Mouse (Mus musculus) CH12.LX (cell line): Measurements from ENCODE around the gene Mrps18b. TPM values are rescaled to one million over a fixed set of nuclear protein-coding genes. Genes with fewer than 3 reads are reported as not detected.
"Not testable (repeated sequence)": the region's sequence is repeated elsewhere in the genome, so short reads cannot be mapped to it uniquely, and the experiment has no call there.

Source experiments
- DNase-seq: peaks from one replicate; pipeline ENCODE4 v3.0.0-alpha.2; 2013; ENCODE audit errors: extremely low read depth
- H3K27ac ChIP-seq: 2 replicates; pipeline ENCODE4 v1.5.1; 2012; ENCODE audit warnings: low read depth, mild to moderate bottlenecking, control low read depth, moderate library complexity; ENCODE audit not compliant: insufficient read depth
- H3K27me3 ChIP-seq: replicated peaks from 2 replicates; pipeline ENCODE3; 2012; ENCODE audit warnings: inconsistent platforms
- H3K36me3 ChIP-seq, 2 experiments: replicated peaks in 1 of 2; 2 replicates each; pipeline versions ENCODE3 to v1.6.1; 2012; ENCODE audit warnings: inconsistent platforms in 1 of 2, low read length in 1 of 2, mild to moderate bottlenecking in 1 of 2, mixed read lengths in 1 of 2, moderate library complexity in 1 of 2; ENCODE audit not compliant: control insufficient read depth in 1 of 2, insufficient read depth in 1 of 2
- H3K4me1 ChIP-seq, 2 experiments: 2 replicates each; pipeline ENCODE4 v1.6.1; 2012; ENCODE audit warnings: inconsistent platforms in 1 of 2, moderate library complexity in 1 of 2; ENCODE audit not compliant: insufficient read depth in 2 of 2, control insufficient read depth in 1 of 2
- H3K4me2 ChIP-seq: 2 replicates; pipeline ENCODE4 v1.6.1; 2012; ENCODE audit warnings: low read depth, mild to moderate bottlenecking, control low read depth; ENCODE audit not compliant: poor library complexity, insufficient read depth, severe bottlenecking
- H3K4me3 ChIP-seq, 3 experiments: fragments of 150-350 bp in 1 of 3; sonication (generic) in 1 of 3; replicated peaks in 1 of 3; 2 replicates each; pipeline versions ENCODE3 to v1.5.1; 2011 to 2012; ENCODE audit warnings: low read depth in 2 of 3, low read length in 2 of 3, mild to moderate bottlenecking in 2 of 3, moderate library complexity in 2 of 3, control low read depth in 1 of 3, improper control_type of control experiment in 1 of 3, inconsistent platforms in 1 of 3, mixed read lengths in 1 of 3; ENCODE audit not compliant: poor library complexity in 1 of 3
- H3K79me2 ChIP-seq: replicated peaks from 2 replicates; pipeline ENCODE4 v1.6.1; 2012; ENCODE audit warnings: mild to moderate bottlenecking, moderate library complexity; ENCODE audit not compliant: control insufficient read depth, poor library complexity, insufficient read depth, severe bottlenecking; ENCODE audit errors: extremely low read depth
- H3K9ac ChIP-seq: 2 replicates; pipeline ENCODE4 v1.6.1; 2012; ENCODE audit warnings: low read depth, mild to moderate bottlenecking, control low read depth, moderate library complexity; ENCODE audit not compliant: insufficient read depth
- H3K9me3 ChIP-seq: replicated peaks from 2 replicates; pipeline ENCODE3; 2012; ENCODE audit warnings: low read length, inconsistent platforms, mixed read lengths
- MAFK ChIP-seq: IDR thresholded peaks from 2 replicates; pipeline ENCODE4 v1.6.1; 2011; ENCODE audit warnings: low read length, improper control_type of control experiment; ENCODE audit not compliant: insufficient replicate concordance
- NELFE ChIP-seq: IDR thresholded peaks from 2 replicates; pipeline ENCODE4 v1.6.1; 2011; ENCODE audit warnings: low read depth, low read length, improper control_type of control experiment
- POLR2A ChIP-seq: IDR thresholded peaks from 2 replicates; pipeline ENCODE4 v1.6.1; 2011; ENCODE audit warnings: low read depth, mild to moderate bottlenecking, improper control_type of control experiment, low read length
- POLR2AphosphoS2 ChIP-seq: IDR thresholded peaks from 2 replicates; pipeline ENCODE4 v1.6.1; 2011; ENCODE audit warnings: low read depth, low read length, improper control_type of control experiment
- USF1 ChIP-seq: IDR thresholded peaks from 2 replicates; pipeline ENCODE4 v1.6.1; 2014; ENCODE audit warnings: low read depth, mild to moderate bottlenecking, inconsistent platforms, low read length, improper control_type of control experiment
- ZC3H11A ChIP-seq: IDR thresholded peaks from 2 replicates; pipeline ENCODE4 v1.6.1; 2012; ENCODE audit warnings: low read depth, mild to moderate bottlenecking, inconsistent platforms, low read length, improper control_type of control experiment
- dilution Hi-C: fragments of 300-500 bp; cut with MboI; formaldehyde crosslinking; loops from 2 replicates; pipeline ENCODE4 v1.14.3; 2020; ENCODE audit warnings: low sequenced_read_pairs; ENCODE audit not compliant: extremely low pct_unique_long_range_greater_than_20kb, extremely low pct_ligation_motif_present
- in situ Hi-C: fragments of 300-500 bp; cut with MboI; formaldehyde crosslinking; loops from 3 replicates; pipeline ENCODE4 v1.14.3; 2019; ENCODE audit warnings: low sequenced_read_pairs, low pct_ligation_motif_present, low pct_unique_long_range_greater_than_20kb, mixed read lengths
- polyA plus RNA-seq: library from polyadenylated mRNA; unstranded; fragments of >175 nt; gene quantifications from 2 replicates; pipeline ENCODE4 v1.2.1, GENCODE M21; 2012; ENCODE audit warnings: low read depth; ENCODE audit not compliant: insufficient read length
- total RNA-seq, 2 experiments: library from RNA; depleted of rRNA; stranded (reverse); fragments of 300-350 nt in 1 of 2; fragments of >200 nt in 1 of 2; gene quantifications; 2 replicates each; pipeline ENCODE4 v1.2.3; 2012 to 2014

The Mrps18b gene
- total and polyA plus RNA-seq, 3 experiments = 108 to 172 (median 148) TPM

DNA sequence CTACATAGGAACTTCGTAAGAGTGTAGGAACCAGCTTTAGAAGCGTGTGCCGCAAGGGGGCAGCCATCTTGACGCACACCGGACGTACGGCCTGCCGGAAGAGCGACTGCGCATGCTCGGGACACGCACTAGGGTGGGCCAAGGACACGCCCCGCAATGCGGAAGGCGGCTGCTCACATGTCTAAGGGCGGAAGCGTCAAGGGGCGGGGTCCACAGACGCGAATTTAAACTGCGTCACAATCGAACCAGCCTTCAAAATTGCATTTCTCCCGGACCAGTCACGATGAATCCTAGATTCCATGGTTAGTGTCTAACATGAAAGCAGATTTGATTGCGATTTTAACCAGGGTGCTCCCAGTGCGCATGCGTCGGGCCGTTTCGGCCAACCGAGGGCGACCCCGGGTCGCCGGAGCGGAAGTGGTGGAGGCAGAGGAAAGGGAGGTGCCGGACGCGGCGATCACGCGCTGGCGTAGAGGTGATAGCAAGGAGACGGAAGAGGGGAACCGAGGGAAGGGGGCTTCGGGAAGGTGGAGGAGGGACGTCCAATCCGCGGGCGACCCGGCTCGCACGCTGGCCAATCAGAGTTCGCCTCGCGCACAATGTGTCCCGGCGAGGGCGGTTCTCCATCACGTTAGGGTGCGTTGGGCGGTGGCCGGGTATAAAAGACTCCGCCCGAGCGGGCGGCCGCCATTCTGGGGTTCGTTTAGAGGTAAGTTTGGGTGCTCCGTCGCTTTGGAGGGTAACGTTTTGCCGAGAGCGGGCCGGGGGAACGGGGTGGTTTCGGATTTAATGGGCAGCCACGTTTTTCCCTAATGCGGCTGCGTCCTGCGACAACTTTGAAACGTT is at the start of gene Mrps18b, which contains the start of gene Ppp1r10 (continued):
- TF ChIP-seq ZC3H11A = no peak

DNA sequence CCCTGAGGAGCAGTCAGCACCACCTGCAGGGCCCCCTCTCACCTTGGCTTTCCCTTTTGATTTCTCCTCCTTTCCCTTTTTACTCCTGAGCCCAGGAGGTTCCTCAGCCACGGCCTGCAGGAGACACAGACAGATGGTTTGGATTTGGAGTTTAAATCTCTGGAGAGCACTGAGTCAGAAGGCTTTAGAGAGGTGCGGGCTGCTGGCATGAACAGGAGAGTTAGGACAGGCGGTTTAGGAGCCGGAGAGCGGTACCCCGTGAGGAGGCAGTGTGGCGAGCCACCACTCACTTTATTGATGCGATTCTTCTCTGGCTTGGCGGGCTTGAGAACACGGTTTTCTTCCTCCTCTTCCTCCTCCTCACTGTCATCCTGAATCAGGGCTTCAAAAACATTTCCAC is 47.1 kb upstream of the Mrps18b start:
- in situ Hi-C loops (no loop called here), dilution Hi-C loops (no loop called here)
- H3K27ac ChIP-seq = no peak overlapping the region
- no peaks in the 10 kb centered on the region for H3K9me3 ChIP-seq
- H3K4me2 ChIP-seq = no peak overlapping the region
- DNase-seq = no peak
- H3K27me3 ChIP-seq = no peaks in the 10 kb centered on the region
- H3K4me1 ChIP-seq = peaks cover 2 to 15% of the 10 kb centered on the region in 2 experiments; a peak in 3 of 4 replicates
- no peak overlapping the region for H3K4me3 ChIP-seq
- H3K36me3 ChIP-seq = peaks cover 64 to 93% of the 10 kb centered on the region in 2 experiments
- no peak for TF ChIP-seq NELFE
- no peak overlapping the region for H3K9ac ChIP-seq
- H3K79me2 ChIP-seq = peaks cover 28% of the 10 kb centered on the region

DNA sequence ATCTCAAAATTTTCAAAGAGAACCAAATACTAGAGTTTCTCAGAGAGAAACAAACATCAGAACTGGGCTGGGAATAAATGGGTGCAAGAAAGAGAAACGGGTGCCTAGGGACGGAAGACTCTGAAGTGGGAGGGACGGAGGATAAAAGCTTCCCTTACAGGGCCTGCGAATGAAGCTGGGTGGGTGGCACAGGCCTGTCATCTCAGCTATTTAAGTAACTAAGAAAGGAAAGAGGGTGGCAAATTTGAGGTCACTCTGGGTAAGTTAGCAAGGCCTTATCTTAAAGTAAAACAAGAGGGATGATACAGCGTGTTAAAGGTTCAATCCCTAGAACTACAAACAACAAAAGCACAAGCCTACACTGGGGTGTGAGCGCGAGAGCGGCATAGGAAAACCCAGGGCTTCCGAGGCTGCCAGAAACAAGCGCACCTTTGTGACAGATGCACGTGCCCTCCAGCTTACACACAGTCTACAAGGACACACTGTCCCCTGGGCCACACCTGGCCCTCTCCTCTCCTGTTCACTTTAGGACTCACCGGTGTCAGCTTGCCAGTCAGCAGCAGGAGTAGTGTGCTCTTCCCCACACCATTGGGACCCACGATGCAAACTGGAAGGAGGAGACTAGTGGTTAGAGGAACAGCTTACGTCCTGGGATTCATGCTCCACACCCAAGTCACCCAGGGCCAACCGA is 42.5 kb upstream of the Mrps18b start:
- no peak for DNase-seq
- H3K9me3 ChIP-seq = no peaks in the 10 kb centered on the region
- H3K27ac ChIP-seq = no peak overlapping the region
- in situ Hi-C loops = no loop called here
- no peak overlapping the region for H3K9ac ChIP-seq
- H3K27me3 ChIP-seq = no peaks in the 10 kb centered on the region
- dilution Hi-C loops = no loop called here
- peaks cover 76 to 89% of the 10 kb centered on the region in 2 experiments for H3K36me3 ChIP-seq
- TF ChIP-seq POLR2A (0 out of 2 replicates have a peak, but pooled peaks have one; percentile 9), MAFK (no peak)
- H3K4me3 ChIP-seq = no peak overlapping the region
- H3K79me2 ChIP-seq = no peaks in the 10 kb centered on the region
- no peaks in the 10 kb centered on the region for H3K4me1 ChIP-seq
- no peak overlapping the region for H3K4me2 ChIP-seq

DNA sequence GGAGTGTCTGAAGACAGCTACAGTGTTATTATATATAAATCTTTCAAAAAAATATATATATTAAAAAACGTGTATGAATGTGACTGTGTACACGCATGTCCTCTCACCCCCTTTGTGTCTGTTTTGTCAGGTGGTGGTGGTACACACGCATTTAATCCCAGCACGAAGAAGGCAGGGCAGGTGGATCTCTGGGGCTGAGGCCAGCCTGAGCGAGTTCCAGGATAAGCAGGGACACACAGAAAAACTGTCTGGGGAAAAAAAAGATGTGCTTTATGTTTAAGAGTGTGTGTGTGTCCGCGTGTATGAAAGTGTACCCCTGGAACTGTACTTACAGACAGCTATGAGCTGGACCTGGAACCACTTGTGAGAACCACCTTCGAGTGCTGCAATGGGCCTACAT is 38.5 kb upstream of the Mrps18b start:
- H3K4me3 ChIP-seq = no peak overlapping the region
- no peaks in the 10 kb centered on the region for H3K79me2 ChIP-seq
- TF ChIP-seq USF1 (no peak), POLR2AphosphoS2 (0 out of 2 replicates have a peak, but pooled peaks have one; percentile 50)
- TF ChIP-seq, all 38 proteins: peak for 1
- no peak overlapping the region for H3K27ac ChIP-seq
- dilution Hi-C loops = no loop called here
- H3K9ac ChIP-seq = no peak overlapping the region
- no peak overlapping the region for H3K4me2 ChIP-seq
- in situ Hi-C loops = no loop called here
- H3K9me3 ChIP-seq = no peaks in the 10 kb centered on the region
- H3K27me3 ChIP-seq = no peaks in the 10 kb centered on the region
- H3K4me1 ChIP-seq = no peaks in the 10 kb centered on the region
- no peak for DNase-seq
- peaks cover 41 to 49% of the 10 kb centered on the region in 2 experiments for H3K36me3 ChIP-seq

DNA sequence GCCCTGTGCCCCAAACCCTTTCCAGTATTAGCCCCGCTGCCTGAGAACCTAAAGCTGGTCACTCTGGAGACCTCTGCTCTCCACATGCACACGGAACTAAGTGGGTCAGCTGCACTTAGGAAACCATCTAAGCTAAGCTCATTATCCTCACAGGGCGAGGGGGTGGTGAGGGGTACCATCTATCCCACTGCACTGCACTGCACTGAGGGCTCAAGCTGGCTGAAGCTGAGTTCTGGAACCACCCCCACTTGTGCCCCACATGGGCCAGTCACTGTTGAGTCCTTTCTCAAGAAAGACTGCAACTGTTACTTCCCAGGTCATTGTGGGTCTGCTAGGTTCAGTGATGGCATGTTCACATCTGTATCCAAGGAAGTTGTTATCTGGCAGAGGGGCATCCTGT is 36.4 kb upstream of the Mrps18b start:
- peaks cover 21 to 28% of the 10 kb centered on the region in 2 experiments for H3K36me3 ChIP-seq
- dilution Hi-C loops, H3K79me2 ChIP-seq, in situ Hi-C loops, H3K9me3 ChIP-seq, H3K9ac ChIP-seq, H3K4me3 ChIP-seq, H3K4me2 ChIP-seq, H3K27ac ChIP-seq, H3K27me3 ChIP-seq, DNase-seq, H3K4me1 ChIP-seq: not testable (repeated sequence)

DNA sequence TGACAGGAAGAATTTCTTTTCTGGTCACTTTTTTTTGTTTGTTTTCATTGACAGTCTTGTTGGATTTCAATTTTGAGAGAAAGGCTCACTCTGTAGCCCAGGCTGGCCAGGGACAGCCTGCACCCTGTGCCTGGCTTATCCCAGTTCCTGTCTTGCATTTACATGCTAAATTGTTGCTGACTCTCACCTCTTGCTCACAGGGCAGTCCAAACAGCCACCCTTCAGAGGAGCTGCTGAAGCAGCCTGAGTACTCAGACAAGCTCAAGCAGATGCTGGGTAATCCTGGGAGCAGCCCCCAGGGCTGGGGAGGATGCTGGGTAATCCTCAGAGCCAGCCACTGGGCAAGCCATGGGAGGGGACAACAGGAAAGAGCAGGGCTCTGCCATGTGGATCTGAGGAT is 34.8 kb upstream of the Mrps18b start:
- H3K36me3 ChIP-seq = peaks cover 5 to 12% of the 10 kb centered on the region in 2 experiments
- H3K79me2 ChIP-seq, in situ Hi-C loops, H3K9ac ChIP-seq, H3K27ac ChIP-seq, H3K27me3 ChIP-seq, DNase-seq, H3K4me2 ChIP-seq, dilution Hi-C loops, H3K4me1 ChIP-seq, H3K4me3 ChIP-seq, H3K9me3 ChIP-seq: not testable (repeated sequence)
